Mouse (Mus musculus): ENCODE measurements at regions not wholly inside any gene's neighbourhood (a gene's known extent, or its start where the extent isn't known, plus 50 kb on each side); places are given as distances from the start of the nearest gene placed in this dataset.

- TF ChIP-seq POLR2A (IDR thresholded peaks at IDR 0.05; ENCODE audit: borderline replicate concordance, control insufficient read depth, low read depth, low read length): no peak
- no peak for TF ChIP-seq CTCF (IDR thresholded peaks at IDR 0.05; ENCODE audit: control insufficient read depth, insufficient read depth, low read length)
These were observed 125.1 kb upstream of the Ednrb start for GRCm38 (mm10) chr14:103969305-103969704.

All from bone marrow, adult 2 months (tissue).